Mouse (Mus musculus) midbrain, embryonic 11.5 days (tissue): ENCODE results near the gene Alk. TPM values are rescaled to one million over a fixed set of nuclear protein-coding genes. Genes with fewer than 3 reads are reported as not detected.

ENCODE experiments used
- ATAC-seq: fragments of 200-750 bp; cut with Nextera tagmentation; 2 replicates; pipeline ENCODE4 v1.8.0; 2017; ENCODE audit warnings: moderate TSS enrichment, moderate library complexity; ENCODE audit not compliant: low FRiP score
- DNase-seq: peaks from one replicate; pipeline ENCODE4 v3.0.0; 2015; ENCODE audit warnings: low spot score; ENCODE audit errors: missing footprints
- H3K27ac ChIP-seq: fragments of 300-500 bp; sonication (generic); 2 replicates; pipeline ENCODE4 v1.5.1; 2014; ENCODE audit warnings: low read depth, low read length
- H3K27me3 ChIP-seq: fragments of 300-500 bp; sonication (generic); 2 replicates; pipeline ENCODE4 v1.6.1; 2014; ENCODE audit warnings: mild to moderate bottlenecking, low read length, moderate library complexity, mixed read lengths; ENCODE audit not compliant: control insufficient read depth, insufficient read depth
- H3K36me3 ChIP-seq: fragments of 300-500 bp; sonication (generic); 2 replicates; pipeline ENCODE4 v1.6.1; 2014; ENCODE audit warnings: mild to moderate bottlenecking, low read length, moderate library complexity, mixed read lengths; ENCODE audit not compliant: control insufficient read depth, insufficient read depth
- H3K4me1 ChIP-seq: fragments of 300-500 bp; sonication (generic); 2 replicates; pipeline ENCODE4 v1.6.1; 2014; ENCODE audit warnings: low read length; ENCODE audit not compliant: control insufficient read depth, insufficient read depth
- H3K4me2 ChIP-seq: fragments of 300-500 bp; sonication (generic); 2 replicates; pipeline ENCODE4 v1.6.1; 2014; ENCODE audit warnings: mild to moderate bottlenecking, moderate library complexity
- H3K4me3 ChIP-seq: fragments of 300-500 bp; sonication (generic); 2 replicates; pipeline ENCODE4 v1.5.1; 2014; ENCODE audit warnings: low read depth, low read length
- H3K9ac ChIP-seq: fragments of 300-500 bp; sonication (generic); 2 replicates; pipeline ENCODE4 v1.6.1; 2014; ENCODE audit warnings: low read length
- H3K9me3 ChIP-seq: fragments of 300-500 bp; sonication (generic); 2 replicates; pipeline ENCODE4 v1.6.1; 2016; ENCODE audit warnings: low read length; ENCODE audit not compliant: control insufficient read depth
- WGBS: fragments of 180-500 bp; shearing (Covaris S2); extraction: QIAGEN DNeasy Blood & Tissue Kit; methylation state at CpG from one replicate; pipeline ENCODE4 v1.1.7; 2014; 5-methylcytosine and 5-hydroxymethylcytosine counted together
- polyA plus RNA-seq: library from polyadenylated mRNA; unstranded; fragments of >200 nt; fragmentation: Nextera tagmentation; extraction: Ambion mirVana; gene quantifications from 2 replicates; pipeline ENCODE4 v1.2.1, GENCODE M21; 2014

The Alk gene
- polyA plus RNA-seq, 1 experiment from 2014 or later, result 0.18 TPM

DNA sequence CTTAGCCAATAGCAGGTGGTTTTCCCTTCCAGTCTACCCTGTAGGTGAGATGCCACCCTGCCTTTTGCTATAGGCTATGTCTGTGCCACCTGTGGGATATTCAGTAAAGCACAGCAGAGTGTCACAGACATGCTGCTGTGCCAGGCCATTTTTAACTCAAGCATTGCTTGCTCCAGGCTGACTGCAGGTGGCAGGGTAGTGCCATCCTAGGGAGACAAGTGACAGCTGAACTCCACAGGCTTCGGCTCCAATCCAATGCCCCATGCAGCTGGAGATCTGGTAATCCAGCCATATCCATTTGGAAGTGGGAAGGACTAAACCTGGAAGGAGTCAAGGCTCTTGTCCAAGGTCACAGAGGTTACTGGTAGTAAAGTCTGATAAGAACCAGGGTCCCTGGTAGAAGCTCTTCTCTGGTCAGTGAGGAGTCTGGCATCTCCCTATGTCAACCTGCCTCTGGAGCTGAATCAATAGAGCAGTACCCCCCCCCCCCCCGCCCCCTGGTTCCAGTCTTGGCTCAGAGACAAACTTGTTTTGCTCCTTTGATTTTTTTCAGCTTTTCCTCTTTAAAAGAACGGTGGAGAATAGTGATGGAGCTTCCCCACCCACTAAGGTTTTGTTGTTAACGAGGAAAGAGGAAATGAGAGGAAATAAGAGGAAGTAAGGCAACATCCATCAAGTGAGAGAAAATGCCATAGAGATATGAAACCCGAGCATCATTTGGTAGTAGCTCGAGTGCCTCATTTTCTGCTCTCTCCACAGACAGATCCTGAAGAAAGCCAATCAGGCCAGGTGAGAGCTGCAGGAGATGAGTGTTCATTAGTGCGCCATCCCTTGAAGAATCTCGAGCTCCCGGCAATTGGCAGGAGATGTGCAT lies 638.5 kb downstream of the Alk start:
- Histone ChIP-seq H3K9me3 (no peaks in the 10 kb centered on the region), H3K4me3 (no peak overlapping the region), H3K36me3 (no peaks in the 10 kb centered on the region), H3K4me1 (peaks cover 10% of the 10 kb centered on the region), H3K27me3 (no peaks in the 10 kb centered on the region), H3K9ac (no peak overlapping the region), H3K27ac (no peak overlapping the region), H3K4me2 (no peak overlapping the region)
- peak; percentile 65; the same call in 1 of the 2 replicates for ATAC-seq
- 88% methylated on average over 9 of the region's 9 CpGs for WGBS
- no peak for DNase-seq

DNA sequence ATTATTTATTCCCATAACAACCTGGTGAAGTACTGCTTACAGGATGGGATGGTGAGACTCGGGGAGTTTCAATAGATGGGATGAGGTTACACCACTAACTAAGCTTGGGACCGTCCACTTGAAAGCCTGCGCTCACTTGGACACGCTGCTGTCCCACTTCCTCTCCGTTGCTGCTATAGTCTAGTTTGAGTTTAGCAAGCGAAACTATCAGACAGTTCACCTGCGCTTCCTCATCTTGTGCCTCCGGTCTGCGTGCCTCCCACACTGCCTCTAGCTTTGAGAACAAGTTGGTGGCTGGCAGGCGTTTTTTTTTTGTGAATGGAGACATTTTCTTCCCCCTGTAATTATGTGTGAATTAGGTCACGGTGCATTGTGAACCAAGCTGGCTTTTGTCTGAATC lies 639.8 kb downstream of the Alk start:
- ATAC-seq (no peak), DNase-seq (no peak)

DNA sequence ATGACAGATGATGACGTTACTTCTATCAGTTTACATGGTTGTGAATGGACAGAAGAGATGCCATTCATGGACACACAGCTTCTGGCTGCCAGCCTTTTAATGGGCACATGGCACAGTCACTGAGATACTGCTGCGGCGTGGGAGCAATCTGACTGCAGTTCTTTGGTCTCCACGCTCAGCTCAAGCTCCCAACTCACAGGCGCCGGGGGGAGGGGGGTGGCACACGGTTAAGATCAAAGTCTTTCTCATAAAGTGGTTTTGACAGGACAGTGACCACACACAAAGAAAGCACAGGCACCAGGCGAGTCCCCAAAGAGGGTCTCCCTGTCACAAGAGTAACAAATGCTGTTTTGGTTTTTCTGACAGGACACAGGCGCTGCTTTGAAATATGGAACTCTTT lies 641.7 kb downstream of the Alk start:
- Histone ChIP-seq H3K27ac (no peak overlapping the region), H3K4me1 (peaks cover 10% of the 10 kb centered on the region), H3K9me3 (no peaks in the 10 kb centered on the region), H3K36me3 (no peaks in the 10 kb centered on the region), H3K4me2 (no peak overlapping the region), H3K9ac (no peak overlapping the region), H3K4me3 (no peak overlapping the region), H3K27me3 (no peaks in the 10 kb centered on the region)
- ATAC-seq (peak; percentile 29; the same call in 1 of the 2 replicates), DNase-seq (peak; percentile 88)
- WGBS, result 51% methylated on average over 9 of the region's 9 CpGs

More for the DNA sequence above, 639.8 kb downstream of the Alk start:
- H3K9me3 ChIP-seq, result no peaks in the 10 kb centered on the region
- H3K27ac ChIP-seq, result no peak overlapping the region
- H3K4me3 ChIP-seq, result no peak overlapping the region
- H3K4me1 ChIP-seq, result peaks cover 10% of the 10 kb centered on the region
- no peaks in the 10 kb centered on the region for H3K27me3 ChIP-seq
- 68% methylated on average over 11 of the region's 11 CpGs for WGBS
- H3K36me3 ChIP-seq, result no peaks in the 10 kb centered on the region
- H3K9ac ChIP-seq, result no peak overlapping the region
- H3K4me2 ChIP-seq, result no peak overlapping the region

DNA sequence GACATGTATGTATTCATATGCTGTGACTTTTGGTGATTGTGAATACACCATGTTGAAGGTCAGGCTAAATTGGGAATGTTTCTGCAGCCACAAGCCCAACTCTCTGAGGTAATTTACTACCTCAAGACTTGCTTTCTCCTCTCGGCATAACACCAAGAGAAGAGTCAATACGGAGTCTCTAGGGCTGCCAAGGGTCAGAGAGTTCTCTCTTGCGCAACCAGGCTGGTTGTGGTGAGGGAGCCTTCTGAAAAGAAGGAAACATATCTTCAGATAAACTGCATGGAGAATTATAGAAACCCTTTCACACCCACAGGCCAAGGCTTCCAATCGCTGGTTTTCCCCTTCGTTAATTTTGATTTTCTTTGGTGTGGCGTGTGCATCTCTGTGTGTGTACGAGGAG lies 649.4 kb downstream of the Alk start:
- DNase-seq, result no peak
- 95% methylated on average over 7 of the region's 7 CpGs for WGBS
- no peaks in the 10 kb centered on the region for H3K27me3 ChIP-seq
- H3K36me3 ChIP-seq, result no peaks in the 10 kb centered on the region
- no peak for ATAC-seq
- H3K9ac ChIP-seq, result no peak overlapping the region
- H3K27ac ChIP-seq, result no peak overlapping the region
- H3K9me3 ChIP-seq, result no peaks in the 10 kb centered on the region
- H3K4me3 ChIP-seq, result no peak overlapping the region
- H3K4me2 ChIP-seq, result no peak overlapping the region
- H3K4me1 ChIP-seq, result 0 out of 2 replicates have a peak, but pooled peaks cover 2% of the 10 kb centered on the region

DNA sequence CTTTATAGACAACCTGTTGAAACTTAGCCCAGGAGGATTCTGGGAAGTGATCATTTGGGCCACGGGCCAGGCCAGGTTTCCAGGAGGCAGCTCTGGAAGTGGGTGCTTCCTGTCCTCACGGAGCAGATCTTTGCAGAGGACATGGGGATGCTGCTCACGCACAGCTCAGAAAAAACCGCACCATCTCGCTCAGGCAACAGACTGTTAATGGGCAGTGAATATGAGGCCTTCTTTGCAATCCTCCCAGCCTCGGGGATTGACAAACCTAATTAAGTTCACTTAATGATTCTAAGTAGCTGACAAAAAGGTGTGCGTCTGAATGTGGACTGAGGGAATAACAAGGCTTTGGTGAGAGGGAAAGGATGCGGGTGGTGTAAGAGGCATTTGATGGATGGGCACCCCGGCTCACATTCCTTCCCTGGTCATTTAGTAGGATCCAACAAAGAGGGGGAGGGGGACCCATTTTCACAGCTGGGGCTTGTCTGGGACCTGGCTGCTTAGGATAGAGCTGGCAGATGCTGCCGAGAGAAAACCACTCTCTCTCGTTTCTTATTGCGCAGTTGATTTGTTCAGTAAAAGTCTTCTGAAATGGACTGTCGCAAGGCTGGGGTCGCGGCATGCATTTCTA lies 650.1 kb downstream of the Alk start:
- no peaks in the 10 kb centered on the region for H3K9me3 ChIP-seq
- no peak for DNase-seq
- no peak overlapping the region for H3K4me2 ChIP-seq
- no peak; the same call in 1 of the 2 replicates for ATAC-seq
- WGBS, result 79% methylated on average over 15 of the region's 15 CpGs
- no peaks in the 10 kb centered on the region for H3K27me3 ChIP-seq
- no peak overlapping the region for H3K4me3 ChIP-seq
- H3K27ac ChIP-seq, result no peak overlapping the region
- H3K36me3 ChIP-seq, result no peaks in the 10 kb centered on the region
- 0 out of 2 replicates have a peak, but pooled peaks cover 2% of the 10 kb centered on the region for H3K4me1 ChIP-seq
- H3K9ac ChIP-seq, result no peak overlapping the region

DNA sequence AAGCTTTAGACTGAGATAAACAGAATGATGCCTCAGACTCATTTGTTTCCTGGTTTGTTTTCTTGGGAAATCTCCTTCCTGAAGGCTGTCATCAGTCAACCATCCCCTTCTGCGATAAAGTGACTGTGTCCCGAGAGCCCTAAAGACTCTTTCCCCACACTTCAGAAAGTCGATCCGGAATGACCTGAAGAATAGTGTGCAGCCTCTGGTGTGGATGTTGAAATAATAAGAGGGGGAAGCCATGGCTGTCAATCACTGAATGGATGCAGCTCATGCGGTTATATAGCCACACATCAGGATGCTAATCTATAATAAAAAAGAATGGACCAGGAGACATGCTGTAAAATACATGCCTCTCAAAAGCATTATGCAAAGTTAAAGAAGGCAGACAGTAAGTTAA lies 653.5 kb downstream of the Alk start:
- DNase-seq (no peak), ATAC-seq (no peak)
- Histone ChIP-seq H3K9me3 (no peaks in the 10 kb centered on the region), H3K36me3 (no peaks in the 10 kb centered on the region), H3K27ac (no peak overlapping the region), H3K4me2 (no peak overlapping the region), H3K4me1 (peaks cover 7% of the 10 kb centered on the region), H3K27me3 (no peaks in the 10 kb centered on the region; the same call in 1 of the 2 replicates), H3K9ac (no peak overlapping the region), H3K4me3 (no peak overlapping the region)
- 58% methylated on average over 5 of the region's 5 CpGs for WGBS

DNA sequence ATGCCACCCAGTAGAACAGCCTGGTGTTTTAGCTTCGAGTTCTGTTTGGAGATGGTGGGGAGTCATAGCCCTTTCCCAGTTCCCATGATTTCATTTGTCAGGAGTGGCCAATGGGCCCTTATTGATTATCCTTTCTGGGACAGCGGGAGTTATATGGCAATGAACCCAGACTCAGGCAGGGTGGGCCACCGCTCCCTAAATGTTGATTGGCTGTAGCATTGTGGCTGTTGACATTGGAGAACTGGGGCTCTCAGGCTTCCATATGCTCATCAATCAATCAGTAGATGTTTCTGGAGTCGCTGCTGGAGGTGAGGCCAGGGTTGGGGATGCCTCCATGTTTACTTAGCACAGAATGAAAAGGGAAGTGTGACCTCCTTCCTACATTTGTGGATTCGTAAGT lies 655.7 kb downstream of the Alk start:
- Histone ChIP-seq H3K4me1 (peaks cover 7% of the 10 kb centered on the region), H3K27ac (no peak overlapping the region), H3K36me3 (no peaks in the 10 kb centered on the region), H3K9ac (no peak overlapping the region), H3K4me3 (no peak overlapping the region), H3K4me2 (no peak overlapping the region), H3K27me3 (no peaks in the 10 kb centered on the region; the same call in 1 of the 2 replicates), H3K9me3 (no peaks in the 10 kb centered on the region)
- WGBS, result 83% methylated on average over 5 of the region's 5 CpGs
- DNase-seq (no peak), ATAC-seq (no peak)

DNA sequence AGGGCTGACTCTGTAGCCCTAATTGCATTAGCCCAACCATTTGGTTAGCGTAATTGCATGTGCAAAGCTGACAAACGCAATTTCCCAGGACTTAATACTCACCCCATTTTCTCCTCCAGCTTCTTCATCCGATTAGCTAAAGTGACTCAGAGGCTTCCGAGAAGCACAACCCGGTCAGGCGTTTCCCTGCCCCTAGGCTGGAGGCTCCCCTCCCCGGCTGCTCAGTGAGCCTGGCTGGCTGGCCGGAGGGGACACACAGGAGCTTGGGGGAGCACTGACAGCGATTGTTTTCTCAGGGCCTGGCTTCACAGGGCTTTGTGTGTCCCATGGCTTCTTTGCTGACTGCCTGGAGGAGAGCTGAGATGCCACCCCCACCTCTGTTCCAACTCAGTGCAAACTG lies 657.0 kb downstream of the Alk start:
- no peaks in the 10 kb centered on the region; the same call in 1 of the 2 replicates for H3K27me3 ChIP-seq
- H3K4me1 ChIP-seq, result peaks cover 7% of the 10 kb centered on the region
- H3K9ac ChIP-seq, result no peak overlapping the region
- no peaks in the 10 kb centered on the region for H3K9me3 ChIP-seq
- H3K4me3 ChIP-seq, result no peak overlapping the region
- no peak overlapping the region for H3K27ac ChIP-seq
- H3K4me2 ChIP-seq, result peak overlapping the region; percentile 6; the same call in 1 of the 2 replicates
- no peaks in the 10 kb centered on the region for H3K36me3 ChIP-seq
- DNase-seq (peak; percentile 90), ATAC-seq (peak; percentile 69)
- 2% methylated on average over 9 of the region's 9 CpGs for WGBS

DNA sequence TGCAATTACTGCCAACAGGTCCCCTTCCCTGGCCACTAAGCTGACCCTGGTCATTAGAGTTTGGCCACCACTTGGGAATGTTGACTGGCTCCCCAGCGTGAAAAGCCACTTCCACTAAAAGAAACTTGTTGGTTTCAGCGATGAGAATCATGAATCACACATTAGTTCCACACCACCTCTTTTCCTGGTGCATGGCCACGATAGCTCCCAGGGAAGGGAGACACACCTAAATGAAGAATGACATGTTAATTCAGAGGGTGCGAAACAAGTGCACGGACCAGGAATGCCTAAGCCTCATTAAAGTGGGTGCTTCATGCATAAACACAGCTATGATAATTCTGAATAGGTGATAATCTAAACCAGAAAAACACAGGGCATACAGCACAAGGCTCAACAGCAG lies 660.4 kb downstream of the Alk start:
- H3K4me3 ChIP-seq, result no peak overlapping the region
- DNase-seq (no peak), ATAC-seq (no peak)
- peaks cover 5% of the 10 kb centered on the region for H3K4me1 ChIP-seq
- H3K9me3 ChIP-seq, result no peaks in the 10 kb centered on the region
- H3K27ac ChIP-seq, result no peak overlapping the region
- no peaks in the 10 kb centered on the region; the same call in 1 of the 2 replicates for H3K27me3 ChIP-seq
- no peak overlapping the region for H3K4me2 ChIP-seq
- H3K9ac ChIP-seq, result no peak overlapping the region
- WGBS, result 82% methylated on average over 5 of the region's 5 CpGs
- no peaks in the 10 kb centered on the region for H3K36me3 ChIP-seq
